Mouse (Mus musculus): ENCODE measurements around the gene Fam71f1.
A peak's percentile ranks its signal among the peaks of the same experiment; 100 is the strongest.
"Not testable (repeated sequence)": the region's sequence is repeated elsewhere in the genome, so short reads cannot be mapped to it uniquely, and the experiment has no call there.

Gene Fam71f1

GRCm38 (mm10) chr6:29326961-29327360, 8.0 kb downstream of the Fam71f1 start:
- DNase-seq (ENCODE audit: low spot score), result no peak

- DNase-seq (ENCODE audit: low spot score), result no peak
Measured at GRCm38 (mm10) chr6:29329514-29329913, 10.6 kb downstream of the Fam71f1 start.

DNA sequence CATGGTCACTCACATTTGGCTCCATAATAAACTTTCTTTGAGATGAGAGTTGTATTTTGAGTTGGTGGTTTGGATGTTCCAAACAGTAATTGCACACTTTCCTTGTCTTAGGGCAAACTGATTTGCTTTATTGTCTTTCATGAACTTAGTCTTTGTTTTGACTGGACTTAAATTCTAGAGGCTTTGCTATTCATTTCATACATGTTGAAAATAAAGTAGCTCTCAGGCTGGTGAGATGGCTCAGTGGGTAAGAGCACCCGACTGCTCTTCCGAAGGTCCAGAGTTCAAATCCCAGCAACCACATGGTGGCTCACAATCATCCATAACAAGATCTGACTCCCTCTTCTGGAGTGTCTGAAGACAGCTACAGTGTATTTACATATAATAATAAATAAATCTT, 27.6 kb downstream of the Fam71f1 start:
- not testable (repeated sequence) for DNase-seq (ENCODE audit: low spot score)

- DNase-seq (ENCODE audit: low spot score), result no peak
Measured at GRCm38 (mm10) chr6:29347189-29347588, 28.2 kb downstream of the Fam71f1 start.

DNA sequence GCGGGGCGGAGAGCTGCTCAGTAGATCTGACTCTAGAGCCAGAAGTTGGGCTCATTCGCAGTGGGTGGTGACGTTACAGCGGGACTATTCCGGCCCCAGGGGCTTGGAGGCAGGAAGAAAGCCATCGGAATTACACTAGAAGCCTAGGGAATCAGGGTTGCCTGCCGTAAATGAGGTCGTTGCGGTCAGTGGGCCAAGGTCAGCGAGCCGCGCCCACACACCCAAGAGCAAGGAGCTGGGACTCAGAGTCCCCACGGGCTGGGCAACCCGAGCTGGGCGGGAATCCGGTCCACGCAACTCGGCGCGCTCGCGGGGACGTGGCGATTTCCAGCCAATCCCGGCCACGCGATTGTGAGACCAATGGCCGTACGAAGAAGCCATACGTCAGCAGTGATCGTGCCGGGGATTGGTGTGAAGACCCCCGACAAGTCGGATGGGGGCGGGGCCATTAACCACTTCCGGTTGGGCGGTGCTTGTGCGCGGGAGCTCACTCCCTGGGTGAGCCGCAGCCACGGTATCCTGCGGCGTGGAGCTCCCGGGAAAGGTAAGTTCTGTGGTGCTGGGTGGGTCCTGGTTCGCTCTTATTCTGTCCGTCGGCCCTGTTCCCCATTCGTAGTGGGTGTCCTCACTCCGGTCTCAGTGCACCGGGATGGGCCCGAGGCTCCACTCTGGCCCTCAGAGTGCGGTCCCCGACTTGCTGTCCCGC, 28.9 kb downstream of the Fam71f1 start, which contains the start of gene Calu:
Gene Calu, plus strand, starts transcription at position 405 of the 706 bp plus-strand sequence.
- DNase-seq (ENCODE audit: low spot score), result peak; percentile 100

- no peak for DNase-seq (ENCODE audit: low spot score)
Measured at GRCm38 (mm10) chr6:29348371-29348724, 29.4 kb downstream of the Fam71f1 start.

- peak; percentile 33 for DNase-seq (ENCODE audit: low spot score)
Measured at GRCm38 (mm10) chr6:29351613-29352012, 32.7 kb downstream of the Fam71f1 start.

GRCm38 (mm10) chr6:29352816-29353215, 33.9 kb downstream of the Fam71f1 start:
- peak; percentile 19 for DNase-seq (ENCODE audit: low spot score)

DNA sequence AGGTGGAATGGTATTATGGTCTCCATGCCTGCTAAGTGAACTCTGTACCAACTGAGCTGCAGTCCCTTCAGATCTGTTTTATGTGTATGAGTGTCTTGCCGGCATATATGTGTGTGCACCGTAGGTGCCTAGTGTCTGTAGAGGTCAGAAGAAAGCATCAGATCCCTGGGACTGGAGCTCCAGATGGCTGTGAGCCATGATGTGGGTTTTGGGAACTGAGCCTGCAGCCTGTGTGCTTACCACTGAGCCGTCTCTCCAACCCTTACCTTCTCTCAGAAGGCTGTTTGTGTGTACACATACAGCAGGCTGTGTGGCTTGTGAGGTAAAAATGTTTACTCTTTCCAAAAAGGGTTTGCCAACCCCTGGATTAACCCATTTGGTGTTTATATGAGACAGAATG, 40.4 kb downstream of the Fam71f1 start:
- peak; percentile 22 for DNase-seq (ENCODE audit: low spot score)

GRCm38 (mm10) chr6:29360211-29360610, 41.3 kb downstream of the Fam71f1 start:
- DNase-seq (ENCODE audit: low spot score), result no peak

GRCm38 (mm10) chr6:29362246-29363128, 43.5 kb downstream of the Fam71f1 start:
- DNase-seq (ENCODE audit: low spot score), result peak; percentile 64

DNA sequence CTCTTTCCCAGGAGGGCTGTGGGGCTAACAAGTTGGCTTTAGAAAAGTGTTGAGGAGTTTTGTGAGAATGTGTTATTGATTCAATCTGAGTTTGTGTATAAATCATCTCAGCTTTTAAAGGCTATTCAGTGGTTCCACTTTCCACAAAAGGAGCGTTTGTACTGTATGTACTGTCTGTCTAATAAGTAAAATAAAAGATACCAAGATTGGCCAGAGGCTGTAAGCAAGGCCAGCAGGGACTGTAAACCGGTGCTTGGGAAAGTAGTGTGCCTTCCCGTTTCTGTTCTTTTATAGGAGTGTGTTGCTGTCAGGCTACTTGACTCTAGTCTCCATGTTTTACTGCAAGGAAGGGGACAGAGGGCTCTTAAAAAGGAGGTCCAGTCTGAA, 44.2 kb downstream of the Fam71f1 start:
- DNase-seq (ENCODE audit: low spot score), result no peak

- DNase-seq (ENCODE audit: low spot score), result no peak
Measured at GRCm38 (mm10) chr6:29365277-29365676, 46.3 kb downstream of the Fam71f1 start.

DNA sequence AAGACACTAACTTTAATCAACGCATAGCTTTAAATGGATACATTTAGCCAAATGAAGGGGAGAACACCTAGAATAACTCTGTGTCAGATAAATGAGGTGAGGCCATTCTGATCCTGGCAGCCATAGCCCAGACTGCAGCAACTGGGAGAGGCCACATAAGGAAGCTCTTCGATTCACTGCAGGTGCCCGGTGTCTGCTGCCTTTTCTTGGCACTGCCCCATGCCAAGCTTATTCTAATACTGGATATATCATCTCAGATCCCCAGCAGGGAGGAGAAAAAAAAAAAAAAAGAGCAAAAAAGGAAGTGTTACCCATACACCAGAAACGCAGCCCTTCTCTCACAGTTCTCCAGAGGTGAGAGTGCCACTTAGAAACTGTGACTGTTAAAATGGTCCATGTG, 58.4 kb downstream of the Fam71f1 start:
- DNase-seq (ENCODE audit: low spot score), result no peak

GRCm38 (mm10) chr6:29378678-29379077, 59.7 kb downstream of the Fam71f1 start:
- DNase-seq (ENCODE audit: low spot score), result no peak

DNA sequence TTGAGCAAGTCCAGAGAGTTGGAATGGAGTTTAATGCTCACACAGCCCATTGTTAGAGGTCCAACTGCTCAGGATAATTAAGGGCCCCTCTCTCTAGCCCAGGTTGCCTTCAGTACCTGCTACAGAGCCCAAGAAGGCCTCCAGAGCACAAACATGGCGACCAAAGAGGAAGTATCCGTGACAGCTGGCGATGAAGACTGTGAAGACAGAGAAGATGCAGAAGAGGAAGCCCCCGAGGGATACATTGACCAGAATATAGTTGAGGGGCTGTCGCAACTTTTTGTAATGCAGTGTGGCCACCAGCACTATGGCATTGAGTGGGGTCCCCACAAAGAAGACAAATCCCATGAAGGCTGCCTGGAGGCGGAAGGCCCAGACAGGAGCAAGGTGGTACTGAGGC, 61.0 kb downstream of the Fam71f1 start:
- no peak for DNase-seq (ENCODE audit: low spot score)

- no peak for DNase-seq (ENCODE audit: low spot score)
Measured at GRCm38 (mm10) chr6:29382442-29382841, 63.5 kb downstream of the Fam71f1 start.
